Mouse (Mus musculus) megakaryocyte-erythroid progenitor cell, adult 5-6 weeks (primary cell): Measurements from ENCODE around the gene Btbd9. TPM values are rescaled to one million over a fixed set of nuclear protein-coding genes. Genes with fewer than 3 reads are reported as not detected.

Experiments used
- ATAC-seq: replicated peaks from 2 replicates; pipeline ENCODE4 v1.8.0; 2016; ENCODE audit warnings: mild to moderate bottlenecking, inconsistent platforms; ENCODE audit not compliant: severe bottlenecking, poor library complexity, low FRiP score, low TSS enrichment
- total RNA-seq, 2 experiments: library from RNA; stranded (forward) in 1 of 2; stranded (reverse) in 1 of 2; fragments of 200-1000, 215-1000 nt in 1 of 2; fragments of >200 nt in 1 of 2; fragmentation: Nextera tagmentation in 1 of 2; gene quantifications; 2 replicates each; pipeline ENCODE4 v1.2.3; 2014 to 2017

Gene Btbd9
- total RNA-seq, 2 experiments from 2014 or later, result 8.5 to 19.8 TPM

DNA sequence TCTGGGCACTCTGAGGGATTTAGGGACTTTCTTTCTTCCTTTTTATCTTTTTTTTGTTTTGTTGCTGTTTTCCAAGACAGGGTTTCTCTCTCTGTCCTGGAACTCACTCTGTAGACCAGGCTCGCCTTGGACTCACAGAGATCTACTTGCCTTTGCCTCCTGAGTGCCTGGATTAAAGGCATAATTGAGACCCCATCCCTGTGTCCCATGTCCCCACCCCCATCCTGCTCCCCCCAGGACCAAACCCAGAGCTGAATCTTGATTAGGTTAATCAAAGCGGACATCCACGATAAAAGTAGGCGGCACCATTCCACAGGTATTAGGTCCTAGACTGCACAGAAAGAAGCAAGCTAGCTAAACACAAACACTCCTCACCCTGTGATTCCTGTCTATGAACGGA lies 28.7 kb upstream of the Btbd9 start:
- no peak for ATAC-seq

DNA sequence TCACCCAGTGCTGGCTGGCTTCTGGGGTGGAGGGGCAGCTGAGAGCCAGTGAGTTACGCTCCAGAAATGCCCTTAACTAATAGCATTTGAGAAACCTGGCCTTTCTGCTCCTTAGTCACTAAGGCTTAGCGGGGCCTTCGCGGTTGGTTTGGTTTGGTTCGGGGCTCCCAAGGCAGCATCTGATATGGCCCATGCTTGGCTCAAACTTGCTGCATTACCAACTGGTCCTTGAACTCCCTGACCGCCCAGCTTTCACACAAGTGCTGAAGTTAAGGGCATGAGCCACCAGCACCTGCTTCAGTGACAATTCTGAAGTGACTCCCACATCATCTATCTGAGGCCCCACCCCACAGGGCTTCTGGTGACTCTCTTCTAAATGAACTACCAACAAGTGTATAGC lies 28.0 kb upstream of the Btbd9 start:
- no peak for ATAC-seq

GRCm38 (mm10) chr17:30602175-30602574 lies 25.9 kb upstream of the Btbd9 start:
- ATAC-seq, result no peak

- ATAC-seq, result no peak
These were observed 22.0 kb upstream of the Btbd9 start for GRCm38 (mm10) chr17:30598300-30598699.

DNA sequence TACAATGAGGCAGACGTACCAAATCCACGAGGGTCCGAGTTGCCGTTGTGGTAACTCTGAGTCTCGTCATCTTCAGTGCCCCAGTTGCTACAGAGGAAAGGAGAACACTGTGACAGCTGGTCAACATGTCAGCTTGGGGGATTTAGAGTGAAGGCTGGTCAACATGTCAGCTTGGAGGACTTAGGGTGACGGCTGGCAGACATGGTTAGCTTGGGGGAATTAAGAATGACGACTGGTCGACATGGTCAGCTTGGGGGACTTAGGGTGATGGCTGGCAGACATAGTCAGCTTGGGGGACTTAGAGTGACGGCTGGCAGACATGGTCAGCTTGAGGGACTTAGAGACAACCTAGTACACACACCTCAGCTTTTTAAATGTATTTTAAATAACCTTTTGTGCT lies 21.5 kb upstream of the Btbd9 start:
- no peak for ATAC-seq

DNA sequence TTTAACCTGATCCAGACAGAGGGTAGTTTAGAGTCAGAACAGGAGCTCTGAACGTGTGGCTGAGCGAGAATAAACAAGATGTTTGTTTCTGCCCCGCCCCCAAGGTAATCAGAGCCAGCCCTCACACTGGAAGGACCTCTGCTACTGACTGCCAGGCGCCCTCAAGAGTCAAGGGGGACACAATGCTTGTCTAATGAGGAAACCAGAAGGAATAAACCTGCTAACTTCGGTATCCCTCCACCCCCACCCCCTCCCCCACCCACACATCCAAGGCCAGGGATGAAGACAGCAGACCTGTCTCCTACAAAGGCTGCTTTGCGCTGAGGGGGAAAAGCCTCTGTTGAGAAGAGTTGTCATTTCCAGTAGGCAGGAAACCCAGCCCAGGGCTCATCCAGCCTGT lies 18.6 kb upstream of the Btbd9 start:
- ATAC-seq, result no peak

- ATAC-seq, result no peak
These were observed 18.1 kb upstream of the Btbd9 start for GRCm38 (mm10) chr17:30594407-30594806.

- ATAC-seq, result peak; percentile 74
These were observed 14.3 kb upstream of the Btbd9 start for GRCm38 (mm10) chr17:30590417-30591198.

DNA sequence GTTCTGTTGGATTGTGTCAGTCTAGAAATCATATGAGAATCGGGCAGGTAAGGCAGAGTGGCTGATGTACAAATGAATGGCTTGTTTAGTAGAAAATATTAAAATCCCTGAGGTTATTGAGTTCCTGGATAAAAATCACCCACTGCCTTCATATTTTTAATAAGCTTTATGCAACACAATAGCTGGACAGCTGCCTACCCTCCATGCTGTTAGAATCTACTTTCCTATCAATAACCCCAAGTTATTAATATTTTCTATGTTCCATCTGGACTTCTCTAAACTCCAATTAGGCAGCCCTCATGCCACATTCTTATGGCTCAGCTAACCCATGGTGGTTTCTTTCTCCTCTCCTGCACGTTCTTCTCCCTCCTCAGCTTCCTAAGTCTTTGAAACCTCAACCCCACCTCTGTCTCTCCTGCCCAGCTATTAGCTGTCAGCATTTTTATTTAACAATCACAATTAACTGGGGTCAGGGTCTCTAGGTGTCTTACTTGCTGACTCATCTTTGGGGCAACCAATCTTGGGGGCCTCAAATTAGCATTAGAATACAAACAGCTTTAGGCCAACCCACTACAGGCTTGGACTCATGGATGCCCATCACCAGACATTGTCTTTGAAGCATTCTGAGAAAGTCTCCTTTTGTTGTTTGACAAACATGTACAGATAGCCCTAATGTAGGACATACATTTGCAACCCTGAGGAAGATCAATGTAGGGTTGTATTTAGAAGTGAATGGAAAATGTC lies 7.1 kb upstream of the Btbd9 start:
- ATAC-seq, result no peak

GRCm38 (mm10) chr17:30582313-30582712 lies 6.0 kb upstream of the Btbd9 start:
- no peak for ATAC-seq

DNA sequence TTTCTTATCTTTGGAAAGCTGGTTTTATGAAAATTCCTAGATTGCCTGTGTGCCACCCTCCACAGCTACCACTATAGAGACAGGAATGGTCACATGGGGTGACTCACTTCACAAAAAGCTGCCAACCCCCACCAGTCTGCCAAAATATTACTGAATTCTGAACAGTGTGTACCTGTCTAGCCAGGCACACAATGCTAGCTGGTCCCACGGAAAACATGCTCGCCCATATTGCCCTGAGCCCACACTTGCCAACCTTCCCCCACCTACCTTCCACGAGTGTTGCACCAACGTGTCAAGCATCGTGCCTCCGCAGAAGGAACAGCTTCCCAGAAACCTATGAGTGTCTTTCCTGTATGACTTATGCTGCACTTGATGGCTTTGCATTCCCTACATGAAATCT lies 4.9 kb upstream of the Btbd9 start:
- no peak for ATAC-seq

- ATAC-seq, result no peak
These were observed 4.5 kb upstream of the Btbd9 start for GRCm38 (mm10) chr17:30580781-30581180.

DNA sequence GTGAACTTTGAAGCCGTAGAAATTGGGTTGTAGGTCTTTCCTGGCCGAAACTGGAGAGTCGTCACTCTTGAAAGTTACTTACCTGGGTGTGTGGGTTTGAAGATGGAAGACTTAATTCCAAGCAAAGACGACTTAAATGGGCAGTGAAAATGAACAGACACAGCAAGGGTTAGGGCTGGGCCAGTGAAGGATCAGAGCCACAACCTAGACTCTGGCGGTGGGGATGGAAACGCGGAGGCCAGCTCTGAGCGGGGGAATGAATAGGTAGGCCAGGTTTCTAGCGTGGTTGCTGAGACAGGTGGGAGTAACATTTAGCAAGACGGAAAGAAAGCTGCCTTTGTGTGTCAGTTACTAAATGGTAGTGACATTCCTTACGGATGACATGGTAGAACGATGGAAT lies 658 bp upstream of the Btbd9 start:
- ATAC-seq, result no peak

DNA sequence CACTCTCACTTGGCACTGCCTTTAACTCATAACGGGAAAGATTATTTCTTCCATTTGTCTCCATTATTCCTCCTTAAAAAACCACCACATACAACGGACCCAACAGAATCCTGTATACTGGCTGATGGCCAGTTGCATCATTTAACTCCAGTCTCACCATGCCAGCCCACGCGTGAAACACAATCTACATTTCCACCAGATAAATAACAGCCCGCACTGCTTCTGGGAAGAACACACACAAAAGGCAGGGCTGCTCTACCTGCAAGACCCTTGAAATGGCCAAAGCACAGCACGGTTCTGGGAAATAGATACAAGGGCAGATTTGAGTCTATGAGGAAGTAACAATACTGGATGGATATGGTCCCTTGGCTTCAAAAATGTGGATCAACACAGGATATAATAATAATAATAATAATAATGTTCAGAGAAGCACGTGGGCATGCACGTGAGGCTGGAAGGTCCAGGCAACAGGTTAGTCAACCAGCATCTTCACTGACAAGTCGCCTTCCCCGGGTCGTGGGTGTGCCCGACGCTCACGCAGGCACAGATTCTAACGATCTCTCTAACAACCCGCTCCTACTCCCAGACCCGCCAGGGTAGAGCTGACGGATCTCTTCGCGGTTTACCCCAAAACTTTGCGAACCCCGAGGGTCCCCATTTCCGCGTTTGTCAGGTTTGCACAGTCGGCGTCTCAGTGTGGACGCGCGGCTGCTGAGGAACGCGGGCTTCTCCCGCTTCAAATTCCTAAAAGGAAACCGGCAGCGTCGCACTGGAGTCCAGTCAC lies 975 bp downstream of the Btbd9 start:
- peak; percentile 48; the same call in 1 of the 2 replicates for ATAC-seq

DNA sequence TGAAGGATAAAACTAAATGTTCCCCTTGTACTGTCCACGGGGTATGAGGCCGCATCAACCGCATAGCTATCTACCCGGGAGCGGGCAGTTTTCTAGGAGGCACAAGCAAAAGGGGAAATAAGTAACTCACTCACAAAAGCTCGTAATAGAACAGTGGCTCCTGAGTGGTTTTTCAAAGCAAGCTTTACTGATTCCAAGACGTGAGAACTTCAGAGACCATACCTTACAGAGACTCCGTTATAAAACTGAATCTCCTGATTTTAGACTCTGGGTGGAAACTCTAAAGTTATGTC lies 1.6 kb downstream of the Btbd9 start:
- no peak for ATAC-seq

- ATAC-seq, result no peak
These were observed 2.1 kb downstream of the Btbd9 start for GRCm38 (mm10) chr17:30573990-30574782.

DNA sequence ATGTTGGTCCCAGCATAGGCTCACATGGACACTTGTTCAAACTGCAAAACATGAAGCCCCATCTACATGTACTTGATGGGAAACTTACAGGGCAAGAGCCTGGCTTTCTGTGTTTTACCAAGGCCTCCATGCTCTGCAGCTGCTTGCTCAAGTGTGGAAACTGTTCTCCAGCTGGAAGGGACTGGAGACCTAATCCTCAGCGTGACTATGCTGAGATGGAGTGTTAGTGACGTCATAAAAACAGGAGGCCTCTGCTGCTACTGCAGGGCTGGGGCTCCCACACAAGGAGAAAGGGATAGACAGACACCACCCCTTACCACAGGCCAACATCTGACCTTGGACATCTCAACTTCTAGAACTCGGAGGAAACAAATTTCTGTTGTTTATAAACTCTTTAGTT lies 5.3 kb downstream of the Btbd9 start:
- ATAC-seq, result no peak

- ATAC-seq, result peak; percentile 23; the same call in 1 of the 2 replicates
These were observed 6.1 kb downstream of the Btbd9 start for GRCm38 (mm10) chr17:30570173-30570572.

DNA sequence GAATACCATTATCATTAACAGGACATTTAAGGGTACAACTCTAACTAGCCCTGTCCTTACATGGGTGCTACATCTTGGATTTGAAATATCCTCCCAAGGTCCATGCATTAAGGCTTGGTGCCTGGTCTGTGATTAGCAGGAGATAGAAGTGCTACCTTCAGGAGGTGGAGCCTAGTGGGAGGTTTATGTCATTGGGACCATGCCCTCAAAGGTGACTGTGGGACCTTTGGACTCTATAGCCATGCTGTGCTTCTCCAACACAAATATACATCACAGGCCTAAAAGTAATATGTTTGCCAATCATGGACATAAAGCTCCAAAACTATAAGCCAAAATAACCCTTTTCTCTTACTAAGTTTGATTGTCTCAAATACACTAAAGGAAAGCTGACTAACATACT lies 7.8 kb downstream of the Btbd9 start:
- ATAC-seq, result no peak

DNA sequence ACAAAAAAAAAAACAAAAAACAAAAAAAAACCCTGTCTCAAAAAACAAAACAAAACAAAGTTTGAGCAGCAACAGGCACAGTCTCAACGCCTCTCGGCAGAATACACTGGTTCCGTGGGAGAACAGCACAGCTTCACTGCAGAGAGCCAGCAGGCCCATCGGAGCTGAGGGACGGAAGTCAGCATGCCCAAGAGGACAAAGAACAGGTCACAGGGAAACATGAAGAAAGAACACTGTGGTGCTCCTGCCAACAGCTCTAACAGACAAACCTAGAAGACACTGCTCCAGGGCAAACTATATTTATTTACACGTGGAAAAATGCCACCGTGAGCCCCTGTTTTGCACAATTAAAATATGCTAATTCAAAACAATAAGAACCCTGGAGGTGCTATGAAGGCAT lies 11.3 kb downstream of the Btbd9 start:
- no peak for ATAC-seq
